Mouse (Mus musculus): ENCODE data around the gene Btbd35f15. TPM values are rescaled to one million over a fixed set of nuclear protein-coding genes. Genes with fewer than 3 reads are reported as not detected.
"Not testable (repeated sequence)": the region's sequence is repeated elsewhere in the genome, so short reads cannot be mapped to it uniquely, and the experiment has no call there.

Btbd35f15 gene
- not detected in 2 replicates for polyA plus RNA-seq (2014; fragmentation: Nextera tagmentation; extraction: Ambion mirVana)

- not testable (repeated sequence) for ATAC-seq (ENCODE audit: low FRiP score, low TSS enrichment); H3K27me3 ChIP-seq (ENCODE audit: control insufficient read depth, insufficient read depth, low read length); DNase-seq; H3K36me3 ChIP-seq (ENCODE audit: control insufficient read depth, insufficient read depth, low read length); H3K9me3 ChIP-seq (ENCODE audit: control insufficient read depth, low read length); H3K4me2 ChIP-seq (ENCODE audit: low read length); H3K4me3 ChIP-seq (replicated peaks; ENCODE audit: low read depth, low read length); H3K27ac ChIP-seq (replicated peaks; ENCODE audit: low read depth, low read length); H3K4me1 ChIP-seq (ENCODE audit: control insufficient read depth, insufficient read depth, low read length); H3K9ac ChIP-seq (replicated peaks; ENCODE audit: low read length)
- WGBS: no CpG with 5 or more reads among the region's 3 CpGs
Observed at GRCm38 (mm10) chrX:33577214-33577613, at the start of gene Btbd35f15. Gene Btbd35f15 (minus strand): TSS chrX:33577314.

Other genes starting within 250 kb of the Btbd35f15 start
- not detected in 2 replicates for gene Btbd35f13, start 79.9 kb upstream of the Btbd35f15 start, polyA plus RNA-seq (2014; fragmentation: Nextera tagmentation; extraction: Ambion mirVana)
- not detected in 2 replicates for gene Btbd35f14, start 125.0 kb upstream of the Btbd35f15 start, polyA plus RNA-seq (2014; fragmentation: Nextera tagmentation; extraction: Ambion mirVana)